Mouse (Mus musculus) neural tube, embryonic 11.5 days (tissue): ENCODE measurements at regions not wholly inside any gene's neighbourhood (a gene's known extent, or its start where the extent isn't known, plus 50 kb on each side); places are given as distances from the start of the nearest gene placed in this dataset.
"Not testable (repeated sequence)": the region's sequence is repeated elsewhere in the genome, so short reads cannot be mapped to it uniquely, and the experiment has no call there.

ENCODE experiments used
- ATAC-seq: fragments of 200-750 bp; cut with Nextera tagmentation; 2 replicates; pipeline ENCODE4 v1.8.0; 2017; ENCODE audit warnings: moderate number of reproducible peaks, mild to moderate bottlenecking, moderate TSS enrichment, moderate library complexity; ENCODE audit not compliant: insufficient read depth, low FRiP score, low TSS enrichment
- DNase-seq: peaks from one replicate; pipeline ENCODE4 v3.0.0-alpha.2; 2015; ENCODE audit warnings: low spot score
- H3K27ac ChIP-seq: fragments of 300-500 bp; sonication (generic); 2 replicates; pipeline ENCODE4 v1.5.1; 2014; ENCODE audit warnings: low read depth, mild to moderate bottlenecking, low read length
- H3K27me3 ChIP-seq: fragments of 300-500 bp; sonication (generic); 2 replicates; pipeline ENCODE4 v1.6.1; 2014; ENCODE audit warnings: mild to moderate bottlenecking, low read length, mixed read lengths; ENCODE audit not compliant: control insufficient read depth, insufficient read depth
- H3K36me3 ChIP-seq: fragments of 300-500 bp; sonication (generic); 2 replicates; pipeline ENCODE4 v1.6.1; 2014; ENCODE audit warnings: mild to moderate bottlenecking, low read length, moderate library complexity, mixed read lengths; ENCODE audit not compliant: control insufficient read depth, insufficient read depth
- H3K4me1 ChIP-seq: fragments of 300-500 bp; sonication (generic); 2 replicates; pipeline ENCODE4 v1.6.1; 2014; ENCODE audit warnings: low read length, mixed read lengths; ENCODE audit not compliant: control insufficient read depth, insufficient read depth
- H3K4me2 ChIP-seq: fragments of 300-500 bp; sonication (generic); 2 replicates; pipeline ENCODE4 v1.6.1; 2014; ENCODE audit warnings: low read depth, mild to moderate bottlenecking, moderate library complexity
- H3K4me3 ChIP-seq: fragments of 300-500 bp; sonication (generic); 2 replicates; pipeline ENCODE4 v1.5.1; 2014; ENCODE audit warnings: low read depth, low read length
- H3K9ac ChIP-seq: fragments of 300-500 bp; sonication (generic); 2 replicates; pipeline ENCODE4 v1.6.1; 2014; ENCODE audit warnings: mild to moderate bottlenecking, low read length
- H3K9me3 ChIP-seq: fragments of 300-500 bp; sonication (generic); 2 replicates; pipeline ENCODE4 v1.6.1; 2016; ENCODE audit warnings: low read length; ENCODE audit not compliant: control insufficient read depth
- WGBS: fragments of 180-500 bp; shearing (Covaris S2); extraction: QIAGEN DNeasy Blood & Tissue Kit; methylation state at CpG from one replicate; pipeline ENCODE4 v1.1.7; 2014; 5-methylcytosine and 5-hydroxymethylcytosine counted together

GRCm38 (mm10) chr8:89499831-89500230 is 455.9 kb upstream of the Sall1 start:
- Histone ChIP-seq H3K4me3 (no peak overlapping the region), H3K9ac (no peak overlapping the region), H3K4me2 (no peak overlapping the region), H3K9me3 (no peaks in the 10 kb centered on the region), H3K27me3 (no peaks in the 10 kb centered on the region), H3K36me3 (no peaks in the 10 kb centered on the region), H3K4me1 (no peaks in the 10 kb centered on the region), H3K27ac (no peak overlapping the region)
- ATAC-seq: no peak
- 89% methylated on average over 6 of the region's 6 CpGs for WGBS
- DNase-seq: no peak

DNA sequence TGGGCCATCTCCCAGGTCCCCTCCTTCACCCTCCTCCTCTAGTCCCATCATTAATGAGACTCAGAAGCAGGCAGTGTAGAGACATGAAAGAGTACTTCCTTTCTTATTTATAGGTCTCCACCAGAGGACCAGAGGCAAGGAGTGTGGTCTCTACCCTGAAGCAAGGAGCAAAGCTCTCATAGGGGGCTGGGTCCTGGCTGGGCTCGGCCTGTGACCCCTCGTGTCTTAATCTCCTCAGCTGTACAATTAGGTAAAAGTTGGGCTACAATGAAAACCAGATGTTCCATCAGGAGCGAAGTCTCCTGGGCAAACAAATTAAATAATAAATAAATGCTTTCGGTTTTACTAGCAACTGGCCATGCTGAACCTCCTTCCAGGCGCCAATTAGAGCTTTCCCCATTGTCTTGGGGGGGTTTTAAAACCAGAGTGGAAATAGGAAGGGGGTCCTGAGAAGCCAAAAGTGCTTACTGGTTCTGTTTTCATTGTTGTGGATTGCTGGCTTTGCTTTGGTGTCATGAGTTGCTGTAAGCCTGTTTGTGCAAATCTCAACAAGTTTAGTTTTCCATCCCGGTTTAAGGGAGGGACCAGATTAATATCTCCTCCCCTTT is 454.2 kb upstream of the Sall1 start:
- ATAC-seq: no peak
- Histone ChIP-seq H3K27ac (no peak overlapping the region), H3K4me1 (no peaks in the 10 kb centered on the region), H3K27me3 (no peaks in the 10 kb centered on the region), H3K4me3 (no peak overlapping the region), H3K4me2 (no peak overlapping the region), H3K9me3 (no peaks in the 10 kb centered on the region), H3K9ac (no peak overlapping the region), H3K36me3 (no peaks in the 10 kb centered on the region)
- 61% methylated on average over 6 of the region's 6 CpGs for WGBS
- DNase-seq: no peak

DNA sequence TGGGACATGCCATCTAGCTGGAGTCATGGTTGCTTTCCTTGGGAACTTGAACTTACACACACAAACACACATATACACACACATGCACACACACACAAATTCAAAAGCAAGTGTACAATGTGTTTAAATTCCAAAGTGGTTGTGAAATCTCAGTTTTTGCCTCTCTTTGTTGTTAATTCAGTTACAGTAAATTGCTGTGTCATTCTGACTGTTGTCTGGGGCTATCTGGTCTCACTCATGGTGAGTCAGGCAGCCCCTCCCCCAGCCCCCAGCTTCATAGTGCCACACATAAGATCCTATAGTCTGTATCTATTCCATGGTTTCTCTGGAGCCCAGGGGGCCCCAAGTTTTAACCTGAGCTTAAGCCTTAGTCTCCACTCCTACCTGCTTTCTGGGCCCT is 448.4 kb upstream of the Sall1 start:
- no peak overlapping the region for H3K9ac ChIP-seq
- H3K36me3 ChIP-seq: no peaks in the 10 kb centered on the region
- ATAC-seq (no peak), DNase-seq (no peak)
- no peak overlapping the region for H3K4me2 ChIP-seq
- no peaks in the 10 kb centered on the region for H3K4me1 ChIP-seq
- no peak overlapping the region for H3K4me3 ChIP-seq
- no peaks in the 10 kb centered on the region for H3K27me3 ChIP-seq
- no peak overlapping the region for H3K27ac ChIP-seq
- no peaks in the 10 kb centered on the region for H3K9me3 ChIP-seq

DNA sequence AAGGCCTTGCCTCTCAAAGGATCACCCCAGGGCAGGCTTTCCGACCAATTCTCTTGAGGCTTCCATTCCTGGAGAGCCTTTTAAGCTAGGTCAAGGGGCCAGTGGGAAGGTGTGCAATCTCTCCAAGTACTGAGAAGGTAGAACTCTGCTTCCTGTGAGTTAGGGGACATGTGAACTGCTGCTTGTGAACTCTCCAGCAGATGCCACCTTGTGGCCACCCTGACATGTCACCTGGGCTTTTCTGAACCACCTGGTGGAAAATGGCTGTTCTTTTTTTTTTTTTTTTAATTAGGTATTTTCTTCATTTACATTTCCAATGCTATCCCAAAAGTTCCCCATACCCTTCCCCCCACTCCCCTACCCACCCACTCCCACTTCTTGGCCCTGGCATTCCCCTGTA is 438.5 kb upstream of the Sall1 start:
- not testable (repeated sequence) for H3K27me3 ChIP-seq, H3K36me3 ChIP-seq, H3K4me3 ChIP-seq, H3K9me3 ChIP-seq, H3K27ac ChIP-seq, H3K4me2 ChIP-seq, H3K4me1 ChIP-seq, H3K9ac ChIP-seq, ATAC-seq, DNase-seq
- WGBS: 65% methylated on average over 1 of the region's 1 CpGs

DNA sequence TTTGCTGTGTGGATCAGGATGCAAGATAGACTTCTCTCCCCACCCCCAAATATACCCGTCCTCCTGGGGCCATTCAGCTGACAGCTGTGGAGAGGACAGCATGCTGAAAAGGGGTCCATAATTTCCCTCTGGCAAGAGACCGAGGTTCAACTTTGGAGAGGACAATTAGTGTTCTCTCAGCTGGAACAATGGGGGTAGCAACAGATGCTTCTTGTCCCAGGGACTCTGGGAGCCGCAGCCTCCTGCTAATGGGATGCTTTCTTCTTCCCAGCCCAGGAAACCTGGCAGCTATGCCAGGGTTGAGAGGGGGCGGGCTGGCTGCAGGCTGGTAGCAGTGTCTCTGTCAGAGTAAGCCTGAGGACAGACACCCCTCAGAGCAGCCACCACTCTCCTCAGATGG is 433.0 kb upstream of the Sall1 start:
- Histone ChIP-seq H3K4me1 (no peaks in the 10 kb centered on the region), H3K36me3 (no peaks in the 10 kb centered on the region), H3K4me3 (no peak overlapping the region), H3K27me3 (no peaks in the 10 kb centered on the region), H3K27ac (no peak overlapping the region), H3K9ac (no peak overlapping the region), H3K4me2 (no peak overlapping the region), H3K9me3 (no peaks in the 10 kb centered on the region)
- DNase-seq (no peak), ATAC-seq (no peak)
- WGBS: 38% methylated on average over 4 of the region's 4 CpGs

DNA sequence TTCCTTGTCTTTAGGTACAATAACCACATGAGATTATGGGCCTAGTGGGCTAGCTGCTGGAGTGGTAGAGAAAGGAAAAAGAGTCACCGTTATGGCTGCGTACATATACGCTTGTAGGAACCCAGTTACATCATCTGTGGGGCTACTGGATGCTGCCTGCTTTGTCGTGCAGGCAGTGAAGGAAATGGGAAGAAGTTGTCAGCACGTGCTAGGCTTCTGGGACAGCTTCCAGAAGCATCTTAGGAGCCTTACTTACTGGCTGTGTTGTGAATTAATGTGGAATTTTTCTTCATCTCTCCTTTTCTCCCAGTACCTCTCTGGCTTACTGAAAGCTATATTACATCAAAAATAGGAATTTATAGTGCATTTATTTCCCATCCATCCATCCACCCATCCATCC is 427.2 kb upstream of the Sall1 start:
- H3K27ac ChIP-seq: no peak overlapping the region
- no peaks in the 10 kb centered on the region for H3K4me1 ChIP-seq
- no peaks in the 10 kb centered on the region for H3K36me3 ChIP-seq
- no peaks in the 10 kb centered on the region for H3K9me3 ChIP-seq
- no peak for DNase-seq
- no peak overlapping the region for H3K9ac ChIP-seq
- no peak overlapping the region for H3K4me3 ChIP-seq
- no peak for ATAC-seq
- 85% methylated on average over 5 of the region's 5 CpGs for WGBS
- no peaks in the 10 kb centered on the region for H3K27me3 ChIP-seq
- no peak overlapping the region for H3K4me2 ChIP-seq

DNA sequence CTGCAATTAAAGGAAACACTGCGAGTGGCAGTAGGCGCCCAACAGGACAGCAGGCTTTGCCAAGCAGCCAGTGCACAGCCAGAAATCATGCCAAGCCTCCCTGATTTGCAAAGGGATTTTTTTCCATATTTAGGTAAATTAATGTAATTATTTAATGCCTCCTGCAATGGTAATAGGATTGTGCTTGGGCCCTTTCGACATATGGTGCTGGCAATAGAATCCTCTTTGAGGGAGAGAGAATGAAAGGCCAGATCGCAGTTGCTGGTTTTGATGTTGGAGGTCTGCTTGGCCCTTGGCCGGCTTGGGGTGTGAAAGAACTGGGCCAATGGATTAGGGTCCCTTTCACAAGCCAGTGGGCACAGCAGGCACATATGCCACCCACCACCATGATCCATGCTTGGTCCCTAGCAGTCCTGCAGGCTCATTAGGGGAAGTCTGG is 424.8 kb upstream of the Sall1 start:
- H3K36me3 ChIP-seq: no peaks in the 10 kb centered on the region
- 93% methylated on average over 5 of the region's 5 CpGs for WGBS
- no peaks in the 10 kb centered on the region for H3K27me3 ChIP-seq
- H3K4me2 ChIP-seq: no peak overlapping the region
- DNase-seq (no peak), ATAC-seq (no peak)
- H3K9ac ChIP-seq: no peak overlapping the region
- H3K27ac ChIP-seq: no peak overlapping the region
- no peaks in the 10 kb centered on the region for H3K9me3 ChIP-seq
- H3K4me3 ChIP-seq: no peak overlapping the region
- no peaks in the 10 kb centered on the region for H3K4me1 ChIP-seq

DNA sequence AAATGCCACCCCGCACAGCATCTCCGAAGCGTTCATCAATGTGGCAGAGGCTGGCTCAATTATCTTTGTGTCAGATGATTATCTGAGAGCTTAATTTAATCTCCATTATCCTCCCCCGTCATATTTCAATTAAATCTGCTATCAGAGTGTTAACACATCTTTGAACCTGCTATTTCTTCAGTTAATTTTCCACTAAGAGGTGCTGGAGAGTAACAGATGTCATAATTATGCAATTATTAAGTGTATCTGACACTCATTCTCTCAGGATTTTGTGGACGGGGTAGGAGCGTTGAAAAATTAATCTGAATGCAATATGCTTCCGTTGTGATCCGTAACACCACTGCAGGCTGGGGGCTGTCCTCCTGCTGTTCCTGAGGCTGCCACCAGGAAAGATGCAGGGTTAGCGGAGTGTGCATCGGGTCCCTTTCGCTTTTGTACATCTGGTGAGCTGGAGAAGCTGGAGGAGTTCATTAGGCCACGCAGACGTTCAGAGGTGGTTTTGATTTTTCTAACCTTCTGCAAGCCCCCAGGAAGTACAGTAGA is 421.3 kb upstream of the Sall1 start:
- H3K27ac ChIP-seq: no peak overlapping the region
- no peaks in the 10 kb centered on the region for H3K27me3 ChIP-seq
- no peaks in the 10 kb centered on the region for H3K36me3 ChIP-seq
- no peak overlapping the region for H3K9ac ChIP-seq
- no peak for ATAC-seq
- no peak overlapping the region for H3K4me3 ChIP-seq
- H3K4me1 ChIP-seq: no peaks in the 10 kb centered on the region
- no peaks in the 10 kb centered on the region for H3K9me3 ChIP-seq
- no peak overlapping the region for H3K4me2 ChIP-seq
- WGBS: 87% methylated on average over 13 of the region's 13 CpGs
- peak; percentile 20 for DNase-seq

GRCm38 (mm10) chr8:89456517-89456916 is 412.6 kb upstream of the Sall1 start:
- WGBS: 44% methylated on average over 4 of the region's 4 CpGs
- Histone ChIP-seq H3K27me3 (no peaks in the 10 kb centered on the region), H3K4me1 (no peaks in the 10 kb centered on the region), H3K4me3 (no peak overlapping the region), H3K4me2 (no peak overlapping the region), H3K27ac (no peak overlapping the region), H3K9ac (no peak overlapping the region), H3K36me3 (no peaks in the 10 kb centered on the region), H3K9me3 (peaks cover 6% of the 10 kb centered on the region; the same call in 1 of the 2 replicates)
- DNase-seq (no peak), ATAC-seq (no peak)
